Mouse (Mus musculus) liver, embryonic 11.5 days (tissue): ENCODE data around the gene Wdr1. TPM values are rescaled to one million over a fixed set of nuclear protein-coding genes. Genes with fewer than 3 reads are reported as not detected.
"Not testable (repeated sequence)": the region's sequence is repeated elsewhere in the genome, so short reads cannot be mapped to it uniquely, and the experiment has no call there.

ENCODE experiments used
- ATAC-seq: fragments of 200-750 bp; cut with Nextera tagmentation; replicated peaks from 2 replicates; pipeline ENCODE4 v1.8.0; 2017; ENCODE audit warnings: moderate number of reproducible peaks, mild to moderate bottlenecking, moderate TSS enrichment, moderate library complexity; ENCODE audit not compliant: low FRiP score
- DNase-seq: peaks from one replicate; pipeline ENCODE4 v3.0.0-alpha.2; 2017; ENCODE audit warnings: low spot score
- H3K27ac ChIP-seq: fragments of 300-500 bp; sonication (generic); 2 replicates; pipeline ENCODE4 v1.5.1; 2014; ENCODE audit warnings: mild to moderate bottlenecking, low read depth, low read length, control low read depth
- H3K27me3 ChIP-seq: fragments of 300-500 bp; sonication (generic); replicated peaks from 2 replicates; pipeline ENCODE4 v1.6.1; 2014; ENCODE audit warnings: low read length, mixed read lengths; ENCODE audit not compliant: control insufficient read depth, insufficient read depth
- H3K36me3 ChIP-seq: fragments of 300-500 bp; sonication (generic); 2 replicates; pipeline ENCODE4 v1.6.1; 2014; ENCODE audit warnings: mild to moderate bottlenecking, low read length, moderate library complexity, mixed read lengths; ENCODE audit not compliant: control insufficient read depth, insufficient read depth
- H3K4me1 ChIP-seq: fragments of 300-500 bp; sonication (generic); replicated peaks from 2 replicates; pipeline ENCODE4 v1.6.1; 2014; ENCODE audit warnings: low read length, mixed read lengths; ENCODE audit not compliant: control insufficient read depth, insufficient read depth
- H3K4me2 ChIP-seq: fragments of 300-500 bp; sonication (generic); 2 replicates; pipeline ENCODE4 v1.6.1; 2014; ENCODE audit warnings: mild to moderate bottlenecking, control low read depth, moderate library complexity
- H3K4me3 ChIP-seq: fragments of 300-500 bp; sonication (generic); 2 replicates; pipeline ENCODE4 v1.5.1; 2014; ENCODE audit warnings: low read depth, low read length, control low read depth
- H3K9ac ChIP-seq: fragments of 300-500 bp; sonication (generic); 2 replicates; pipeline ENCODE4 v1.6.1; 2014; ENCODE audit warnings: low read depth, low read length, control low read depth
- H3K9me3 ChIP-seq: fragments of 300-500 bp; sonication (generic); 2 replicates; pipeline ENCODE4 v1.6.1; 2016; ENCODE audit warnings: low read length, inconsistent platforms, mixed read lengths; ENCODE audit not compliant: control insufficient read depth
- WGBS: fragments of 180-500 bp; shearing (Covaris S2); extraction: QIAGEN DNeasy Blood & Tissue Kit; methylation state at CpG from one replicate; pipeline ENCODE4 v1.1.7; 2014; 5-methylcytosine and 5-hydroxymethylcytosine counted together
- polyA plus RNA-seq: library from polyadenylated mRNA; unstranded; fragments of >200 nt; fragmentation: Nextera tagmentation; extraction: Ambion mirVana; gene quantifications from 2 replicates; pipeline ENCODE4 v1.2.1, GENCODE M21; 2014

The Wdr1 gene
- polyA plus RNA-seq, 1 experiment from 2014 or later, result 178 TPM

DNA sequence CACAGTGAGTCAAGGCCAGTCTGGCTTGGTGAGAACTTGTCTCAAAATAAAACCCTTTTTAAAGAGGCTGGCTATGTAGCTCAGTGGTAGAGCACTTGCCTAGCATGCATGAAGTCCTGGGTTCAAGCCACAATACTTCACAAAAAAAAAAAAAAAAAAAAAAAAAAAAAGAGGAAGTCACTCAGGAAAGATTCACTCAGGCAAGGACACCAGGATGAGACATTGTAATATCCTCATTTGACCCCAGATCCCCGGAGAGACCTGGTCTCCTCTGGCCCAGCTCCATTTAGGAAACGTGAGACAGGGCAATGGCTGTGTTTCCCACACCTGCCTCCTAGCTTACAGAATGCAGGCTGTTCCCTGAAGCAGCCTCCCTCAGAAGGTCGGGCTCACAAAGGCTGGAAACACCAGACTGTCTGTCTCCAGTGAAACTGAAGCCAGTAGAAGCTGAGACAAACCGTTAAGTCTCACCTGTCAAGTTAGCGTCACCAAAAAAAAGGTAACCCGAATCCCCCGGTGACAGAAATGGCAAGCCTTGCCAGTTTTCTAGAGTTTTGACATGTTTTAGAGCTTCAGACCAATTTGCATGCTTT, 79.4 kb downstream of the Wdr1 start:
- Histone ChIP-seq H3K36me3 (no peaks in the 10 kb centered on the region), H3K4me1 (peaks cover 17% of the 10 kb centered on the region), H3K4me3 (no peak overlapping the region), H3K27ac (no peak overlapping the region), H3K27me3 (no peaks in the 10 kb centered on the region), H3K4me2 (no peak overlapping the region), H3K9ac (no peak overlapping the region), H3K9me3 (no peaks in the 10 kb centered on the region)
- 67% methylated on average over 7 of the region's 7 CpGs for WGBS
- DNase-seq (no peak), ATAC-seq (no peak)

DNA sequence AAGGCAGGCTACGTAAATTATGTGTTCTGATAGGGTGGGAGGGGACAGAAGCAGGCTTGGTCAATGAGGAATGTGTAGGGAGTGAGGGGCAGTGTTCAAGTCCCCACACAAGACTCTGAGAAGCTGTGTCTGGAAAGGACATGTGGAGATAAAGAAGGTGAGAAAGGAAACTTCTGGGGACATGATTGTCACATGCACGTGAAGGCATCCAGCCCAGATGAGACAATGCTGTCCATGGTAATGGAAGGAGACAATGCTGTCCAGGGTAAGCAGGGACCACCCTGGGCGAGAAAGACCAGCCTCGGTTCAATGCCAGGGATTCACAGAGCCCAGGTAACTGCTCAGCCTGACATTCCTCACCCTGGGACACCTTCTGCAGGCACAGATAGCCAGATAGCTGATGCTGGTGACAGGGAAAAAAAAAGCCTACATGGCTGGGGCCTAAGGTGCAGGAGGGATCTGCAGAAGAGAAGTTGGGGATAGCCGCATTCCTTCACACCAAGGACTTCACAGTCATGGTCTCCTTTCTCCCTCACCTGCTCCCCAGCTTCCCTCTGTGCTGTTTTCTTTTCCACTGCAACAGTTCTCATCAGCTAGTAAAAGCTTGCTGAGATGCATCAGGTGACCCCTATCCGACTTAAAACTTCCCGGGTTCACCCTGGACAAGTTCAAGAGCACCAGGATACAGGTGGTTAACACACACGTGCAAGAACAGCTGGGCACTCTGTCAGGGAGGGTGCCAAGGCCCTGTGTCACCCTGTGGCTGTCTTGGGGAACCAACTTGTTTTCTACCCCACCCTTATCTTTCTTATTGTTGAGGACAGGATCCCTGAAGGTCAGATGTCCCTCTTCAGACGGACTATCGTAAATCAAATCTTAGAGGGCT, 82.0 kb downstream of the Wdr1 start:
- no peak for ATAC-seq
- 68% methylated on average over 10 of the region's 10 CpGs for WGBS

DNA sequence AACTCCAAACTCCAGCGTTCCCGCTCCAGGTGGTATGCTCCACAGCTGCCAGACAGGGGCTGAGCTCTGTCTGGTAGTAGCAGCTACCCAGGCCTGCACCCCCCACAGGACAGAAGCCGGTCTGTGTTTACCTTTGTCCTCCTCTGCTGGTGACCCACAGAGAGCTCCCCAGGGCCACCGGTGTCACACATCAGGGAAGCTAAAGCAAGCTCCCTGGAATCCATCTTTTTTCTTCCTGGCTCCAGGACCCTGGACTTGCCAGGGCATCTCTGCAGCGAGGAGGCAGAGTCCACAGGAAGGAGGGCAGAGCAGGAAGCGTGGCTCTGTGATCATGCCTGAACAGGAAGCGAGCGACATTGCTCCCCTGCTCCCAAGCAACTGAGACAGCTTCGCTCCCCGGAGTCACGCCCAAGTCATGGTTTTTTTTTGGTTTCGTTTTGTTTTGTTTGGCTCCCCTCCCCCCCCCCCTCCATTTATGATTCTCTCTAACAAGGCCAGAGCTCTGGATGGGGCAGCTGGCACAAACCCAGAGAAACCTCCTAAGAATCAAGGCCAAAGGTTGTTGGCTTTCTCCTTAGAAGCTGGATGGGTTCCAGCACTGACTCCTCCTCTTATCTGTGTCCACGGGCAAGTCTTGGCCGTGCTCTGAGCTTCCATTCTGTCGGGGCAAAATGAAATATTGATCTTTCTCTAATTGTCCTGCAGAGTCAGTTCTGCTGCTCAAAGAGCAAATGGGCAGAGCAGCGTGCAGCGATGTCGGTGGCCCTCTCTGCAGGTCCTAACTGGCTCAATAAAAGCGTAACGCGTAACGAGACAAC, 82.9 kb downstream of the Wdr1 start:
- WGBS, result 24% methylated on average over 22 of the region's 22 CpGs
- ATAC-seq (peak; percentile 69), DNase-seq (peak; percentile 56)
- Histone ChIP-seq H3K27me3 (no peaks in the 10 kb centered on the region), H3K4me2 (peak overlapping the region; percentile 76), H3K4me3 (peak overlapping the region; percentile 49), H3K9me3 (no peaks in the 10 kb centered on the region), H3K4me1 (peaks cover 21% of the 10 kb centered on the region), H3K9ac (peak overlapping the region; percentile 66), H3K27ac (peak overlapping the region; percentile 70), H3K36me3 (no peaks in the 10 kb centered on the region)

More for the DNA sequence above, 82.0 kb downstream of the Wdr1 start:
- Histone ChIP-seq H3K4me2 (peak overlapping the region; percentile 76), H3K9me3 (no peaks in the 10 kb centered on the region), H3K4me1 (peaks cover 21% of the 10 kb centered on the region), H3K4me3 (no peak overlapping the region), H3K36me3 (no peaks in the 10 kb centered on the region), H3K27me3 (no peaks in the 10 kb centered on the region), H3K9ac (peak overlapping the region; percentile 66; the same call in 1 of the 2 replicates), H3K27ac (peak overlapping the region; percentile 70; the same call in 1 of the 2 replicates)
- DNase-seq, result no peak

DNA sequence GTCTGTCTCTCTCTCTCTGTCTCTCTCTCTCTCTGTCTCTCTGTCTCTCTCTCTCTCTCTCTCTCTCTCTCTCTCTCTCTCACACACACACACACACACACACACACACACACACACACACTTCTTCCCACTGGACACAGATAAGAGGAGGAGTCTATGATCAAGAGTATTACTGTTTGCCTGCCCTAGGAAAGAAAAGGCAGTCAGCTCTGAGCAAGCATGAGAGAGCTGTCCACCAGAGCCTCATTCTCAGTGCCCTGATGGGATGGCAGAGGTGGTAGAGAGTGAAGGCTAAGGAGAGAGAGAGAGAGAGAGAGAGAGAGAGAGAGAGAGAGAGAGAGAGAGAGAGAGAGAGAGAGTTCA, 83.5 kb downstream of the Wdr1 start:
- Histone ChIP-seq H3K9ac (peak overlapping the region; percentile 66), H3K4me2 (peak overlapping the region; percentile 76), H3K4me1 (peaks cover 21% of the 10 kb centered on the region), H3K27ac (peak overlapping the region; percentile 70), H3K4me3 (peak overlapping the region; percentile 49)
- H3K36me3 ChIP-seq, DNase-seq, H3K9me3 ChIP-seq, H3K27me3 ChIP-seq: not testable (repeated sequence)
- peak; percentile 49 for ATAC-seq

DNA sequence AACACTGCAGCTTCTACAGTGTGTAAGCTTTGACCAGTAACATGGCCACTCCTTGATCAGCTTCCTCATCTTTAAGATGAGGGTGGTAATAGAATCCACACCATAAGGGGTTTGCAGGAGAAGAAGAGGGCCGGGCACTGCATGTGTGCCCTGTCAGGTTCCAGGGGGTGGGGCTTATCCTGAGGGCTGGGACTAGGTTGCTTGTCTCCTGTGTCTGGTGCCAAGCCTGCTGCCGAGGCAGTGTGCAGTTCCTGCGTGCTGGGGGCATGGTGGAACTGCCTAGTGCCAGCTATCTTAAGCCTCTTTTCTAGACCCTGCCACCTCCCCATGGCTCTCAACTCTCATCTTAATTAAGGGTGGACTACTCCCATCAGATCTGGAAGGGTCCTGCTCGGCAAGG, 84.0 kb downstream of the Wdr1 start:
- WGBS, result 26% methylated on average over 4 of the region's 4 CpGs
- Histone ChIP-seq H3K4me2 (peak overlapping the region; percentile 76), H3K27ac (0 out of 2 replicates have a peak overlapping the region, but pooled peaks have one; percentile 70), H3K9ac (peak overlapping the region; percentile 17; the same call in 1 of the 2 replicates), H3K36me3 (no peaks in the 10 kb centered on the region), H3K4me1 (peaks cover 21% of the 10 kb centered on the region), H3K4me3 (peak overlapping the region; percentile 49), H3K27me3 (no peaks in the 10 kb centered on the region), H3K9me3 (no peaks in the 10 kb centered on the region)
- DNase-seq (no peak), ATAC-seq (peak; percentile 67)

DNA sequence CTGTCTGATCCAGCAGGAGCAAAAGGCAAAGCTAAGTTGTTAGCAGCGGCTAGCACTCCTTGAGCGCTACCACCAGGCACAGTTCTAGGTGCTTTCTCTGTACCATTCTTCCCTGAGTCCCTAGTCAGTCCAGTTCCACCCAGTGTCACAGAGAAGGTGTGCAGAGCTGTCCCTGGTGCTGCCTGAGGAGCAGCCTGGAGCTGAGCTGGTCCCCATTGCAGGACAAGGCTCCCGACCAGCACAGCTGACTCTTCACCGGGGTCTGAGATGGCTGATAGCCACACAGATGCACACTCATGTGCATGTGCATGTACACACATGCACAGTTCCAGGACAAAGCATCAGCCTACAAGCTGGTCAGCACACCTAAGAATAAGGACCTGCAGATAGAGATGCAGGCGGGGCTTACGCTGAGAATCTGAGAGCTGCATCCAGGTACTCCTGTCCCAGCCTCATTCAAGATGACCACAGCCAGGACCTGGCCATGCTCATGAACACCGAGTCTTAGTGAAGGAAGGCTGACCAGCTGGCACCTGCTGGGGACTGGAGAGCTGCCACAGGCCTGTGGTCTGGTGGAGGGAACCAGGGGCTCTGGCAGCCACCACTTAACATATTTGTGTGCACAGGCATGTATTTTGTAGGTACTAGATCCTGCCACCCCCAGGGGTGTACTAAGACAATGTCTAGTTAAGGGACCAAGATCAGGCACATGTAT, 85.1 kb downstream of the Wdr1 start:
- no peak overlapping the region for H3K27ac ChIP-seq
- H3K4me1 ChIP-seq, result peaks cover 21% of the 10 kb centered on the region
- WGBS, result 80% methylated on average over 7 of the region's 7 CpGs
- no peak overlapping the region for H3K4me3 ChIP-seq
- ATAC-seq (no peak), DNase-seq (no peak)
- H3K27me3 ChIP-seq, result no peaks in the 10 kb centered on the region
- H3K9me3 ChIP-seq, result no peaks in the 10 kb centered on the region
- H3K4me2 ChIP-seq, result no peak overlapping the region
- no peaks in the 10 kb centered on the region for H3K36me3 ChIP-seq
- no peak overlapping the region for H3K9ac ChIP-seq

DNA sequence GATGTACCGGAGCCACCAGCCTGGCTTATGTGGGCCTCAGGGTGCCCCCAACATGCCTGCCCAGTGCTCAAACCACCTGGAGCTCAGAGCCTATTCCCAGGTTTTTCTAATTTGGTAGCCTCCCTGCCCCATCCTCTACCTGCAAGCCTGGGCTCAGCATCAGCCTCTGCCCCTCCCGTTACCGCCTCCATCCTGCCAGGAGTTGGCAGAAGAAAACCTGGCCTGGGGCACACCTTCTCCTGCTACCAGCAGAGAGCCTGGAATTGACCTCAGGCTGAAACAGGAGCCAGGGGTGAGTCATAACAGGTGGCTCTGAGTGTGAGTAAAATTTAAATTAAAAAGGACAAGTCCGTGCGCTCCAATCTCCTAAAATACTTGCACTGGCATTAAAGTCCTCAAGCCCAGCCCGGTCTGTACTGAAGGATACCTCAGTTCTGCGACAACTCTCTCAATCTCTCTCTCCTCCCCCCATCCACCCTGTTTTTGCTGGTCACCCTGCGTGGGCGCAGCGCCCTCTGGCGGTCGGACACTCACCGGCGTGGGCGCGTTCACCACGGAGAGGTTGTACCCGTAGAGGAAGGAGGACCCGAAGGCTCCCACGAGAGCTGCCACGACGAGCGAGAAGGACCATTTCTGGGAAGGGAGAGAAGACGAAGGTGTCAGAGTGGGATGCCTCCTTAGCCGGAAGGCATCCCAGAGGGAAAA, 86.0 kb downstream of the Wdr1 start:
- Histone ChIP-seq H3K4me1 (peaks cover 21% of the 10 kb centered on the region), H3K36me3 (no peaks in the 10 kb centered on the region), H3K4me2 (no peak overlapping the region), H3K9ac (no peak overlapping the region), H3K4me3 (no peak overlapping the region), H3K27ac (no peak overlapping the region), H3K9me3 (no peaks in the 10 kb centered on the region), H3K27me3 (no peaks in the 10 kb centered on the region)
- ATAC-seq (no peak), DNase-seq (no peak)
- 83% methylated on average over 25 of the region's 25 CpGs for WGBS
